Mouse (Mus musculus) forebrain, embryonic 12.5 days (tissue): ENCODE measurements around the gene Tcp1. TPM values are rescaled to one million over a fixed set of nuclear protein-coding genes. Genes with fewer than 3 reads are reported as not detected.
A peak's percentile ranks its signal among the peaks of the same experiment; 100 is the strongest.

Experiments
- ATAC-seq: fragments of 200-750 bp; cut with Nextera tagmentation; 2 replicates; pipeline ENCODE4 v1.8.0; 2017; ENCODE audit warnings: moderate TSS enrichment; ENCODE audit not compliant: low FRiP score
- H3K27ac ChIP-seq: fragments of 300-500 bp; sonication (generic); 2 replicates; pipeline ENCODE4 v1.5.1; 2016; ENCODE audit warnings: mild to moderate bottlenecking
- H3K27me3 ChIP-seq: fragments of 300-500 bp; sonication (generic); 2 replicates; pipeline ENCODE4 v1.6.1; 2016; ENCODE audit warnings: mild to moderate bottlenecking
- H3K36me3 ChIP-seq: fragments of 300-500 bp; sonication (generic); replicated peaks from 2 replicates; pipeline ENCODE4 v1.6.1; 2016; ENCODE audit warnings: mild to moderate bottlenecking
- H3K4me1 ChIP-seq: fragments of 300-500 bp; sonication (generic); 2 replicates; pipeline ENCODE4 v1.6.1; 2016
- H3K4me2 ChIP-seq: fragments of 300-500 bp; sonication (generic); 2 replicates; pipeline ENCODE4 v1.6.1; 2016; ENCODE audit warnings: mild to moderate bottlenecking, moderate library complexity
- H3K4me3 ChIP-seq: fragments of 300-500 bp; sonication (generic); replicated peaks from 2 replicates; pipeline ENCODE4 v1.5.1; 2016; ENCODE audit warnings: mild to moderate bottlenecking
- H3K9ac ChIP-seq: fragments of 300-500 bp; sonication (generic); 2 replicates; pipeline ENCODE4 v1.6.1; 2016; ENCODE audit warnings: mild to moderate bottlenecking
- H3K9me3 ChIP-seq: fragments of 300-500 bp; sonication (generic); 2 replicates; pipeline ENCODE4 v1.6.1; 2016
- WGBS: fragments of 180-500 bp; shearing (Covaris S2); methylation state at CpG from one replicate; pipeline ENCODE4 v1.1.7; 2016; 5-methylcytosine and 5-hydroxymethylcytosine counted together
- polyA plus RNA-seq: library from polyadenylated mRNA; unstranded; fragments of >200 nt; fragmentation: Nextera tagmentation; extraction: Ambion mirVana; gene quantifications from 2 replicates; pipeline ENCODE4 v1.2.1, GENCODE M21; 2016

Tcp1 gene
- polyA plus RNA-seq = 512 and 524 TPM in 2 replicates

GRCm38 (mm10) chr17:12915488-12915880 is at the start of gene Tcp1:
Gene Tcp1 (plus strand): TSS chr17:12915701.
- Histone ChIP-seq H3K4me3 (peak within 1 kb of the TSS; percentile 96), H3K4me2 (peak within 1 kb of the TSS; percentile 83), H3K9me3 (no peaks in the 10 kb centered on the region), H3K36me3 (peaks cover 56% of the 10 kb centered on the region), H3K27ac (peak within 1 kb of the TSS; percentile 87), H3K9ac (peak within 1 kb of the TSS; percentile 97), H3K27me3 (no peaks in the 10 kb centered on the region), H3K4me1 (peaks cover 15% of the 10 kb centered on the region)
- 2% methylated on average over 18 of the region's 18 CpGs for WGBS
- ATAC-seq = no peak; the same call in 1 of the 2 replicates

DNA sequence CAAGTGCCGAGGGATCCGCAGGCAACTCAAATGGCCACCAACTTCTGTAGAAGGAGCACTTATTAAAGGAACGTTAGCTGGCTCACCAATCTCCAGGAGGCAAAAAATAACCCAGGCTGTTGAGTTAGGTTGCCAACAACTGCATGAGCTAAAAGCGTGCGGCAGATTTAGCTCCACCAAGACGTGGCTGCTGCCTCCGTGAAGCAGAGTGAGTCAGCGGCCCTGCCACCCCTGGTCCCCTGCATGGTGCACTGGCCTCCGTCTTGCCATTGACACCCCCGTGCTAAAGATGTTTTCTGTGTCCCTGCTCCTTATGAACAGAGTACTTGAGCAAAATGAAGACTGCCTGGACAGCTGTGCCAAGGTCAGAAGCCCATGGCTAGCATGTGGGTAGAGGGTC is 48.6 kb upstream of the Tcp1 start:
- Histone ChIP-seq H3K4me2 (no peak overlapping the region), H3K4me1 (no peaks in the 10 kb centered on the region), H3K36me3 (no peaks in the 10 kb centered on the region)

DNA sequence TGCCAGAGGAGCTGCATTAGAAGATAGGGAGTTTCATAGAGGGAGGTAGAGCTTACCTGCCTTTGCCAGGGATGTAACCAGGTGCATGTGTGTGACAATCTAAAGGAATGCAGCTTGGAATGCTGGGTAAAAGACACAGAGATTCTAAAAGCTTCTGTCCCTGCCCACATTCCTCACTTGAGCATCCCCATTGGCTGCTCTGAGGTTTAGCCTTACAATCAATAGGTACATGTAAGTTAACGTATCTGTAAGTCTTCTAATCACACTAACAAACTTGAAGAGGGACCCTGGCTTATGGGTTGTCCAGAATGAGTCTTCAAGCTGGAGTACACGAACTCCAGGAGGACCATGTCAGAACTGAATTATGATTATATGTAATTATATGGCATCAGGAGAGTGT is 47.5 kb upstream of the Tcp1 start, which contains the start of gene Mas1:
Gene Mas1 (minus strand): TSS at position 101 of the 400 bp plus-strand sequence.
- no peaks in the 10 kb centered on the region for H3K9me3 ChIP-seq
- H3K27me3 ChIP-seq = no peaks in the 10 kb centered on the region
- H3K9ac ChIP-seq = no peak within 1 kb of the TSS
- no peak for ATAC-seq
- no peaks in the 10 kb centered on the region for H3K36me3 ChIP-seq
- H3K4me3 ChIP-seq = no peak within 1 kb of the TSS
- 55% methylated on average over 2 of the region's 2 CpGs for WGBS
- H3K4me1 ChIP-seq = no peaks in the 10 kb centered on the region
- no peak within 1 kb of the TSS for H3K4me2 ChIP-seq
- H3K27ac ChIP-seq = no peak within 1 kb of the TSS

More for the DNA sequence above, 48.6 kb upstream of the Tcp1 start:
- no peaks in the 10 kb centered on the region for H3K27me3 ChIP-seq
- no peaks in the 10 kb centered on the region for H3K9me3 ChIP-seq
- H3K27ac ChIP-seq = no peak overlapping the region
- no peak overlapping the region for H3K4me3 ChIP-seq
- WGBS = 85% methylated on average over 10 of the region's 10 CpGs
- H3K9ac ChIP-seq = no peak overlapping the region
- no peak for ATAC-seq

- H3K4me2 ChIP-seq = no peak overlapping the region
- H3K4me1 ChIP-seq = no peaks in the 10 kb centered on the region
- no peaks in the 10 kb centered on the region for H3K27me3 ChIP-seq
- 48% methylated on average over 4 of the region's 4 CpGs for WGBS
- ATAC-seq = no peak
- no peak overlapping the region for H3K4me3 ChIP-seq
- no peaks in the 10 kb centered on the region for H3K9me3 ChIP-seq
- no peak overlapping the region for H3K27ac ChIP-seq
- no peaks in the 10 kb centered on the region for H3K36me3 ChIP-seq
- H3K9ac ChIP-seq = no peak overlapping the region
Observed at GRCm38 (mm10) chr17:12868640-12869039, 46.9 kb upstream of the Tcp1 start.

DNA sequence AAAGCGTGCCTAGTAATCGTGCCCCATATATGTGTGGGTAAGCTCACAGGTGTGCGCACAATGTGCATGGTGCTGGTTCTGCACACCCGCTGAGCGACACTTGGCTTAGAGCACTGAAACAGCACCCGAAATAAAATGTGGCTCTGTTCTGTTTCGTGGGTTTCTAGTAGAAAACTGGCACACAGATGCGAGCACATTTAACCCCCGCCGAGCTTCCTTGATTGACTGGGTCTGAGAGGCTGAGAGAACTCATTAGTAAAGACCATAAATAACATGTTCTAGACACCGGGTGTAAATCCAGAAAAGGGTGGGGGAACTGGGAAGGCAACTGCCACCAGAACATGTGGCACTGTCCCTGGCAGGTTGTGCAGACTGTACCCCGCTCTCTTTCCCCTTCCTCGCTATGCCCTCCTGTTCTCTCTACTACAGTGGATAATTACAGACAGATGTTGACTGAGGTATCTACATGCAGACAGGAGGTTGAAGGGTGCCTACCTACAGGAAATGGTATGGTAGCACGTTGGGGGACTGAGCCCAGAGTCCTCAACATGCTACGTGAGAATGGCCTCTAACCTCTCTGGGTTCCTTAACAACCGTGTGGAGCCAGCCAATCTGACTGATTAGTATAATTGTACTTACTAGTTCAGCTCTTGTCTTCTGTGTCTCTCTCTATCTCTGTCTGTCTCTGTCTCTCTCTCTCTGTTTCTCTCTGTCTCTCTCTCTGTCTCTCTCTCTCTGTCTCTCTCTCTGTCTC is 43.0 kb upstream of the Tcp1 start:
- H3K27me3 ChIP-seq = no peaks in the 10 kb centered on the region; the same call in 1 of the 2 replicates
- no peak for ATAC-seq

DNA sequence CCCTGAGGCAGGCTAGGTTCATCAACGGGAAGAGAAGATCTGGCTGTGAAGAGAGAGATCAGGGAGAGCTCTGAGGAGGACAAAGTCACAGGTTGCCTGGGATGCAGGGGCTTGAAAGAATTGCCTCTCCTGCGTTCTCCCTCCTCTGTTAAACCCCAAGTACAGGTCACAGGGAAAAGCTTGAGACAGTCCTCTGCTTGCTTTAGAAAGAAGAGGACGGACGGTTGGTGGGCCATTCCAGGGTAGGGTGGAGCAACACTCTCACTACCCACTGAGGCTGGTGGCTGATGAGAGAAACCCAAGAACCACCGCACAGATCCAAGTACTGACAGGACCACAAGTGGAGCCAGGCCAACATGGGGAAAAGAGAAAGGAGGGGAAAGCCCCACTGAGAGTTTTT is 39.8 kb upstream of the Tcp1 start, which contains the start of gene Mrgprh:
Gene Mrgprh (plus strand): TSS at position 301 of the 400 bp plus-strand sequence.
- H3K4me1 ChIP-seq = peaks cover 3% of the 10 kb centered on the region; the same call in 1 of the 2 replicates
- H3K4me2 ChIP-seq = no peak within 1 kb of the TSS
- no peak for ATAC-seq
- no peak within 1 kb of the TSS for H3K27ac ChIP-seq
- H3K9me3 ChIP-seq = no peaks in the 10 kb centered on the region
- H3K9ac ChIP-seq = no peak within 1 kb of the TSS
- no peaks in the 10 kb centered on the region; the same call in 1 of the 2 replicates for H3K27me3 ChIP-seq
- H3K4me3 ChIP-seq = no peak within 1 kb of the TSS
- 78% methylated on average over 5 of the region's 5 CpGs for WGBS
- H3K36me3 ChIP-seq = no peaks in the 10 kb centered on the region

More for the DNA sequence above, 43.0 kb upstream of the Tcp1 start:
- no peak overlapping the region for H3K27ac ChIP-seq
- H3K4me2 ChIP-seq = no peak overlapping the region
- no peaks in the 10 kb centered on the region for H3K36me3 ChIP-seq
- 74% methylated on average over 16 of the region's 16 CpGs for WGBS
- no peaks in the 10 kb centered on the region for H3K4me1 ChIP-seq
- H3K9ac ChIP-seq = no peak overlapping the region
- no peak overlapping the region for H3K4me3 ChIP-seq
- H3K9me3 ChIP-seq = no peaks in the 10 kb centered on the region

GRCm38 (mm10) chr17:12880178-12880577 is 35.3 kb upstream of the Tcp1 start:
- 5% methylated on average over 14 of the region's 14 CpGs for WGBS

GRCm38 (mm10) chr17:12881216-12881615 is 34.3 kb upstream of the Tcp1 start:
- Histone ChIP-seq H3K27ac (no peak overlapping the region), H3K36me3 (no peaks in the 10 kb centered on the region), H3K9ac (no peak overlapping the region), H3K4me3 (no peak overlapping the region), H3K4me2 (no peak overlapping the region), H3K4me1 (peaks cover 3% of the 10 kb centered on the region; the same call in 1 of the 2 replicates), H3K27me3 (no peaks in the 10 kb centered on the region; the same call in 1 of the 2 replicates), H3K9me3 (no peaks in the 10 kb centered on the region)
- 94% methylated on average over 1 of the region's 1 CpGs for WGBS
- no peak for ATAC-seq

More at GRCm38 (mm10) chr17:12880178-12880577, 35.3 kb upstream of the Tcp1 start:
- H3K4me3 ChIP-seq = no peak overlapping the region
- no peaks in the 10 kb centered on the region; the same call in 1 of the 2 replicates for H3K27me3 ChIP-seq
- ATAC-seq = peak; percentile 53; the same call in 1 of the 2 replicates
- H3K9ac ChIP-seq = no peak overlapping the region
- no peaks in the 10 kb centered on the region for H3K36me3 ChIP-seq
- no peaks in the 10 kb centered on the region for H3K9me3 ChIP-seq
- H3K27ac ChIP-seq = no peak overlapping the region
- peak overlapping the region; percentile 2; the same call in 1 of the 2 replicates for H3K4me2 ChIP-seq
- H3K4me1 ChIP-seq = peaks cover 3% of the 10 kb centered on the region; the same call in 1 of the 2 replicates

GRCm38 (mm10) chr17:12886620-12887019 is 28.9 kb upstream of the Tcp1 start:
- no peaks in the 10 kb centered on the region for H3K4me1 ChIP-seq
- H3K4me3 ChIP-seq = no peak overlapping the region
- H3K4me2 ChIP-seq = no peak overlapping the region
- H3K9ac ChIP-seq = no peak overlapping the region
- WGBS = 44% methylated on average over 6 of the region's 6 CpGs
- ATAC-seq = no peak
- H3K9me3 ChIP-seq = no peaks in the 10 kb centered on the region
- H3K27me3 ChIP-seq = no peaks in the 10 kb centered on the region
- no peak overlapping the region for H3K27ac ChIP-seq
- peaks cover 11% of the 10 kb centered on the region for H3K36me3 ChIP-seq

- no peak for ATAC-seq
- H3K9me3 ChIP-seq = no peaks in the 10 kb centered on the region
- no peaks in the 10 kb centered on the region for H3K4me1 ChIP-seq
- WGBS = 87% methylated on average over 15 of the region's 15 CpGs
- no peak overlapping the region for H3K4me3 ChIP-seq
- H3K27me3 ChIP-seq = no peaks in the 10 kb centered on the region
- H3K9ac ChIP-seq = no peak overlapping the region
- H3K36me3 ChIP-seq = peaks cover 11% of the 10 kb centered on the region
- H3K27ac ChIP-seq = no peak overlapping the region
- H3K4me2 ChIP-seq = no peak overlapping the region
Observed at GRCm38 (mm10) chr17:12887021-12887775, 28.3 kb upstream of the Tcp1 start.

DNA sequence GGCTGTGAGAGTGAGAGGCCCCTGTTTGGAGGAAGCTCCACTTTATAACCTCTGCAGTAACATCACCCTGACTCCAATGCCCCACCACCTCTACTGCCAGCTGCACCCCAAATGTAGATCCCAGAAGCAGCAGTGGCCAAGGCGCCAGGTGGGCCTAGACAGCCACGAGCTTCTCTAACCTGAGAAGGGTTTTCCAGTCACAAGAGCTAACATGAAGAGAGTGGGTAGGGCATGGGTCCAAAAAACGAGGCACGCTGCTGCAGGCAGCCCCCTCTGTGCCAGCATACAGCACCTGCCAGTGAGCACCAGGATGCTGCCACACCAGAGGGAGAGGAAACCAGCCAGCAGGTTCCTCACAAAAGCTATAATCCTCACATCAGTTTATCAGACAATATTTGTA is 24.4 kb upstream of the Tcp1 start:
- Histone ChIP-seq H3K4me3 (no peak overlapping the region), H3K27me3 (no peaks in the 10 kb centered on the region), H3K9ac (no peak overlapping the region), H3K4me1 (no peaks in the 10 kb centered on the region), H3K4me2 (no peak overlapping the region), H3K27ac (no peak overlapping the region), H3K36me3 (peaks cover 11% of the 10 kb centered on the region), H3K9me3 (no peaks in the 10 kb centered on the region)
- 89% methylated on average over 4 of the region's 4 CpGs for WGBS
- ATAC-seq = no peak

- H3K27me3 ChIP-seq = no peaks in the 10 kb centered on the region
- no peak for ATAC-seq
- no peaks in the 10 kb centered on the region for H3K4me1 ChIP-seq
- no peak overlapping the region for H3K4me2 ChIP-seq
- 90% methylated on average over 9 of the region's 9 CpGs for whole genome bisulfite sequencing
- H3K9me3 ChIP-seq = no peaks in the 10 kb centered on the region
- H3K27ac ChIP-seq = no peak overlapping the region
- H3K4me3 ChIP-seq = no peak overlapping the region
- H3K9ac ChIP-seq = no peak overlapping the region
- H3K36me3 ChIP-seq = peaks cover 16% of the 10 kb centered on the region
Observed at GRCm38 (mm10) chr17:12892033-12892432, 23.5 kb upstream of the Tcp1 start.
